Mouse (Mus musculus) forebrain, embryonic 14.5 days (tissue): ENCODE measurements around the gene Celf1. TPM values are rescaled to one million over a fixed set of nuclear protein-coding genes. Genes with fewer than 3 reads are reported as not detected.

ENCODE experiments used
- ATAC-seq: fragments of 200-750 bp; cut with Nextera tagmentation; 2 replicates; pipeline ENCODE4 v1.8.0; 2017; ENCODE audit warnings: mild to moderate bottlenecking, moderate library complexity
- DNase-seq: peaks from one replicate; pipeline ENCODE4 v3.0.0-alpha.2; 2015; ENCODE audit warnings: low spot score
- H3K27ac ChIP-seq: fragments of 300-500 bp; sonication (generic); 2 replicates; pipeline ENCODE4 v1.5.1; 2014; ENCODE audit warnings: low read depth, mild to moderate bottlenecking, control low read depth, low read length, moderate library complexity
- H3K27me3 ChIP-seq: fragments of 300-500 bp; sonication (generic); replicated peaks from 2 replicates; pipeline ENCODE4 v1.6.1; 2014; ENCODE audit warnings: low read length, control low read depth, mixed read lengths; ENCODE audit not compliant: control insufficient read depth, insufficient read depth
- H3K36me3 ChIP-seq: fragments of 300-500 bp; sonication (generic); 2 replicates; pipeline ENCODE4 v1.6.1; 2014; ENCODE audit warnings: low read length, control low read depth; ENCODE audit not compliant: control insufficient read depth, insufficient read depth
- H3K4me1 ChIP-seq: fragments of 300-500 bp; sonication (generic); 2 replicates; pipeline ENCODE4 v1.6.1; 2014; ENCODE audit warnings: antibody characterized with exemption, low read length, control low read depth; ENCODE audit not compliant: control insufficient read depth, insufficient read depth
- H3K4me2 ChIP-seq: fragments of 300-500 bp; sonication (generic); 2 replicates; pipeline ENCODE4 v1.6.1; 2014; ENCODE audit warnings: mild to moderate bottlenecking, control low read depth, low read length
- H3K4me3 ChIP-seq: fragments of 300-500 bp; sonication (generic); 2 replicates; pipeline ENCODE4 v1.5.1; 2014; ENCODE audit warnings: low read depth, low read length, control low read depth
- H3K9ac ChIP-seq: fragments of 300-500 bp; sonication (generic); 2 replicates; pipeline ENCODE4 v1.6.1; 2014; ENCODE audit warnings: mild to moderate bottlenecking, low read length, control low read depth, moderate library complexity
- H3K9me3 ChIP-seq: fragments of 300-500 bp; sonication (generic); replicated peaks from 2 replicates; pipeline ENCODE4 v1.6.1; 2016; ENCODE audit warnings: low read length, control low read depth, mixed read lengths; ENCODE audit not compliant: control insufficient read depth
- WGBS: fragments of 180-500 bp; shearing (Covaris S2); extraction: QIAGEN DNeasy Blood & Tissue Kit; methylation state at CpG from one replicate; pipeline ENCODE4 v1.1.7; 2014; 5-methylcytosine and 5-hydroxymethylcytosine counted together
- polyA plus RNA-seq: library from polyadenylated mRNA; unstranded; fragments of >200 nt; fragmentation: Nextera tagmentation; extraction: Ambion mirVana; gene quantifications from 2 replicates; pipeline ENCODE4 v1.2.1, GENCODE M21; 2014

Celf1 gene
- polyA plus RNA-seq, 1 experiment from 2014 or later: 76.4 TPM

DNA sequence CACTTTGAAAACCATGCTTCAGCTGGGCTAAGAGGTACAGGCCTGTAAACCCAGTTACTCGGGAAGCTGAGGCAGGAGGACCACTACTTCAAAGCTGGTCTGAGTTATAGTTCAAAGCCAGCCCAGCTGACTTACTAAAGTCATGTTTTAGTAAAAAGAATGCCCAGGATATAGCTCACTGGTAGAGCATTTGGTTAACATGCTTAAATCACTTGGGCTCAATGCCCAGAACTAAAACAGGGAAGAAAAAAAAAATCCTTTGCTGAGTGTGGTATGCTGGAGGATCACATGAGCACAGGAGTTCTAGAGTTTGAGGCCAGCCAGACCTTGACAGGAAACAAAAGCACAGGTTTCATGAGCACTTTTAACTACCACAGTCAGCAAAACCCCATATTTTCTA lies 28.5 kb upstream of the Celf1 start:
- Histone ChIP-seq H3K9ac (no peak overlapping the region), H3K27ac (no peak overlapping the region), H3K4me2 (no peak overlapping the region), H3K9me3 (no peaks in the 10 kb centered on the region), H3K4me3 (no peak overlapping the region), H3K27me3 (no peaks in the 10 kb centered on the region), H3K4me1 (peaks cover 10% of the 10 kb centered on the region; the same call in 1 of the 2 replicates), H3K36me3 (peaks cover 61% of the 10 kb centered on the region)
- ATAC-seq: no peak
- no peak for DNase-seq
- 89% methylated on average over 1 of the region's 1 CpGs for WGBS

DNA sequence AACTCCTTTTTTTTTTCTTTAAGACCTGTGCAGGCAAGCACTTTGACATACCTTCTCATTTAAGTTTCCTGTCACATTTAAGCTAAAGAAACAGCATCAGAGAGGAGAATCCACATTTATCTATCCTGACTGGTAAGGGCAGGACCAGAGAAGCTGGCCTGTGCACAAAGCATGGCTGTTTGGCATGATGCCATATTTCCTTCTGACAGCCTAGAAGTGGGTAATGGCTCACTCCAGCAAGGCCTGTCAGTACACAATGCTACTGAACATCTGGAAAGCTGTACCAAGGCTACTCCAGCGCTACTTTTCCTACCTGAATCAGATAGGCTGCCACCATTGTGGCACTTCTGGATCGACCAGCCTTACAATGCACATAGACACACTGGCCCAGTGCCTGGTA lies 26.5 kb upstream of the Celf1 start:
- peaks cover 10% of the 10 kb centered on the region; the same call in 1 of the 2 replicates for H3K4me1 ChIP-seq
- no peak overlapping the region for H3K9ac ChIP-seq
- WGBS: 77% methylated on average over 2 of the region's 2 CpGs
- peak; percentile 67 for DNase-seq
- no peak overlapping the region for H3K4me2 ChIP-seq
- no peaks in the 10 kb centered on the region for H3K27me3 ChIP-seq
- peaks cover 48% of the 10 kb centered on the region for H3K36me3 ChIP-seq
- ATAC-seq: no peak
- H3K4me3 ChIP-seq: no peak overlapping the region
- H3K27ac ChIP-seq: no peak overlapping the region
- no peaks in the 10 kb centered on the region for H3K9me3 ChIP-seq

DNA sequence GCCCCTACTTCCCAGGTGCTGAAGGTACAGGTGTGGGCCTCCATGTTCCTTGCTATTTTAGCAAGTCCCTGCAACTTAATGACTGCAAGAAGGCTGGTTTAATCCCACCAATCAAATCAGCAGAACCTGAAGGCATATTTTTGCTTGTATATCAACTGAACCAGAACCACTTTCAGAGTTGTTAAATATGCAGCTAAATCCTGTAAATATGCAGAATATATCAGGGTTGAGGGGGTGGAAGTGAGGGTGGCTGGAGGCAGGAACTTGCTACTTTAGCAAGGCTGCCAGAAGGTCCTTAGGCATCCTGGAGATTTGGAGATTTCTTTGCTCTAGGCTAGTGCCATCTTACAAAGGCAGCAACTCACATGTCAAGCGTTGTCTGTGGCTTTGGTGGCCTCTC lies 24.7 kb upstream of the Celf1 start:
- 78% methylated on average over 1 of the region's 1 CpGs for WGBS
- Histone ChIP-seq H3K4me2 (peak overlapping the region; percentile 81; the same call in 1 of the 2 replicates), H3K27me3 (no peaks in the 10 kb centered on the region), H3K9me3 (no peaks in the 10 kb centered on the region), H3K4me3 (no peak overlapping the region), H3K27ac (no peak overlapping the region), H3K36me3 (peaks cover 30% of the 10 kb centered on the region), H3K4me1 (peaks cover 10% of the 10 kb centered on the region; the same call in 1 of the 2 replicates), H3K9ac (peak overlapping the region; percentile 26; the same call in 1 of the 2 replicates)
- DNase-seq (no peak), ATAC-seq (no peak)

DNA sequence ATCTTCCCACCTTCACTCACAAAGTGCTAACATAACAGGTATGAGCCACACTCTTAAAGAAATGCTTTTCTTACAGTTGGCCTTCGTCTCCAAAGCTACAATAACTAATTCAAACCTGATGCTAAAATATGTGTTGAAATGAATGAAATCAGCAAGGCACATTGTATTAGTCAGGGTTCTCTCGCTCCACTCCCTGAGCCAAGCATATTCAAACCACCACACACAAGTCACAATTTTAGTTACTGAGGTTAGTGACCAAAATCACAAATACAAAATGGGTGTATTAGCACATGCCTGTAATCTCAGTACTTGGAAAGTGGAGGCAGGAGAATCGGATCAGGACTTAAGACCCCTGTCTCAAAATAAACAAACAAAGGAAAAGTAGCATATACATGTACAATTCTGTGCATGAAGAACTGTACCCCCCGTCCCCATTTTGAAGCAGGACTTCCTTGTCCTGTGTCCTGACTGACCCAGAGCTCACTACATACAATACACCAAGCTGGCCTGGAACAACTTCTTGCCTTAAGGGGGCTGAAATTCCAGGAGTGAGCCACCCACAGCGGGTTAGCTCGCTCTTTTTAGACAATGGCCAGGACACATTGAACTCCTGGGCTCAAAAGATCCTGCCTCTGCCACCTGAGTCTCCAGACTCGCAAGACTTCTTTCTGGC lies 23.5 kb upstream of the Celf1 start:
- H3K27ac ChIP-seq: peak overlapping the region; percentile 86
- peak; percentile 8; the same call in 1 of the 2 replicates for ATAC-seq
- H3K4me1 ChIP-seq: peaks cover 10% of the 10 kb centered on the region; the same call in 1 of the 2 replicates
- H3K4me3 ChIP-seq: peak overlapping the region; percentile 62
- no peaks in the 10 kb centered on the region for H3K9me3 ChIP-seq
- peak overlapping the region; percentile 81 for H3K4me2 ChIP-seq
- peak overlapping the region; percentile 99 for H3K9ac ChIP-seq
- 26% methylated on average over 7 of the region's 7 CpGs for WGBS
- DNase-seq: peak; percentile 22
- H3K27me3 ChIP-seq: no peaks in the 10 kb centered on the region
- H3K36me3 ChIP-seq: peaks cover 18% of the 10 kb centered on the region

DNA sequence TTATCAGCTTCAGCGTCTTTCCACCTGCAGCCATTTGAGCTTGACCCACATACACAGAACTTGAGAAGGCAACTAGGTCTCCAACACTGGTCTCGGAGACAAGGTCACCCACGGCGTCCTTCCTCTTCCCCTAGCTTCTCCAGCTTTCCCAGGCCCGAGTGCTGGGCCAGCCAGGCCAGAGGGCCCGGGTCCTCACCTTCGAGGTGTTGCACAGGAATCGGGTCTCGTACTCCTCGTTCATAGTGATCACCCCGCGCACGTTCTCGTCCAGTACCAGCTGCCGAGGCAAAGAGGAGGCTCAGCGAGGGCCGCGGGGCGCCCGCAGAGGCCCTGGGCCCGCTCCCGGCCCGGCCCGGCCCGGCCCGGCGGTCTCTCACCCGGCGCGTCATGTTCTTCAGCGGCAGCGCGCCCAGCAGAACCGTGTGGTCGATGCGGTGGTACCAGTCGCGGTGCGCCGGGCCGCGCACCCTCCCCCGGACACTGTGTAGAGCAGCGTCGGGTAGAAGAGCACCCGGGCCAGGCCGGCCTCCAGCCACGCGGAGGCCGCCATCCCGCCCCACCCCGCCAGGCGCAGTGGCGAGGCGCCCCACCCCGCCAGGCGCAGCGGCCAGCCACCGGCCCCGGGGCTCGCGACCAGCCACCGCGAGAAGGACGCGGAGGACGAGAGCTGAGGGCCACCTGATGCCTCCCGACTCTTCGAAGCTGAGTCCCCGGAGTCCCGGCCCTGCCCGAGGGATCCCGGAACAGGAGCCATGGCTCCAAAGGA lies 22.8 kb upstream of the Celf1 start:
- Histone ChIP-seq H3K4me3 (peak overlapping the region; percentile 62), H3K36me3 (peaks cover 14% of the 10 kb centered on the region; the same call in 1 of the 2 replicates)

DNA sequence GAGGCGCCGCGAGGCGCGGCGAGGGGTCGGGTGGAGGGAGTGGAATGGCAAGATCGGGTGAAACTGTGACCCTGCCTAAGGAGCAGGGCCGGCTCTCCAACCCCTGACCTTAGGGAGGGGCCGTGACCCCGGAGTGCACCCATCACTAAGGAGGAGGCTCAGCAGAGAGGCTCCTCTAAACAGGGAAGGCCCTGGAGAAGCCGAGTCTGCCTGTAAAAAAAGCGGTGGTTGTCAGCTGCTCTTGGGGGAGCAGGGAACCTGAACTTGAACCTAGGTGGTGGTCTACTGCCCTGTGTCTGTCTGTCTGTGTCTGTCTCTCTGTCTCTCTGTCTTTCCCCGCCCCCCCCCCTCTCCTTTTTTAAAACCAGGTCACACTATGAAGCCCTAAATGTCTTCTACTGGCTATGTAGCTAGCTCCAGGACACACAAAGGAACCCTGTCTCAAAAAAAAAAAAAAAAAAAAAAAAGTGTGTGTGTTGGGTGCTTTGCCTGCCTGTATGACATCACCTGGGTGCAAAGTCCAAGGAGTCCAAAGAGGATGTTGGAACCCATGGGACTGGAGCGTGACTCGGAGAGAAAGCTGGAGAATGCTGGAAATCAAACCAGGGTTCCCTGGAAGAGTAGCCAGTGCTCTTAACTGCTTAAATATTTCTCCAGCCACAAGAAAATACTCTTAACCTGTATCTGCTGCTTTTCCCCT lies 22.0 kb upstream of the Celf1 start:
- no peak for DNase-seq
- WGBS: 12% methylated on average over 15 of the region's 16 CpGs

More for the DNA sequence above, 22.8 kb upstream of the Celf1 start:
- no peaks in the 10 kb centered on the region for H3K9me3 ChIP-seq
- H3K4me1 ChIP-seq: peaks cover 10% of the 10 kb centered on the region; the same call in 1 of the 2 replicates
- under 1% methylated on average over 73 of the region's 73 CpGs for WGBS
- peak overlapping the region; percentile 81 for H3K4me2 ChIP-seq
- DNase-seq: peak; percentile 60
- peak overlapping the region; percentile 99 for H3K9ac ChIP-seq
- no peaks in the 10 kb centered on the region for H3K27me3 ChIP-seq
- peak; percentile 87 for ATAC-seq
- H3K27ac ChIP-seq: peak overlapping the region; percentile 86

DNA sequence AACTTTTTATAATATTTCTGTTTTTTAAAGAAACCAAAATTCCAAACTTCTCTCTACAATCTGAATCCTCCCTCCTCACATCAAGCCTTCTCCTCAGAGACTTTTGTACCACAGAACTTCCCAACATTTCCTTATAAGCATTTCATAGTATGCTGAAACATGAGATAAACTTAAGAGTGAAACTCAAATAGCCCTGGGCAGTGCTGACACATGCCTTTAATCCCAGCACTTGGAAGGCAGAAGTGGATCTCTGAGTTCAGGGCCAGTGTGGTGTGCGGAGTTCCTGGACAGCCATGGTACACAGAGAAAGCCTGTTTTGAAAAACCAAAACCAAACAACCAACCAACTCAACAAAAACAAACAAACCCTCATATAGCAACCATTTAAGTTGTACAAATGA lies 19.0 kb upstream of the Celf1 start:
- ATAC-seq (no peak), DNase-seq (no peak)
- H3K27ac ChIP-seq: no peak overlapping the region
- H3K4me2 ChIP-seq: no peak overlapping the region
- H3K36me3 ChIP-seq: no peaks in the 10 kb centered on the region
- H3K4me1 ChIP-seq: peaks cover 5% of the 10 kb centered on the region; the same call in 1 of the 2 replicates
- no peaks in the 10 kb centered on the region for H3K9me3 ChIP-seq
- no peak overlapping the region for H3K4me3 ChIP-seq
- no peaks in the 10 kb centered on the region for H3K27me3 ChIP-seq
- WGBS: 97% methylated on average over 1 of the region's 1 CpGs
- H3K9ac ChIP-seq: no peak overlapping the region

More for the DNA sequence above, 22.0 kb upstream of the Celf1 start:
- Histone ChIP-seq H3K27me3 (no peaks in the 10 kb centered on the region), H3K4me1 (peaks cover 10% of the 10 kb centered on the region; the same call in 1 of the 2 replicates), H3K9ac (peak overlapping the region; percentile 99), H3K4me3 (peak overlapping the region; percentile 62), H3K4me2 (peak overlapping the region; percentile 81), H3K36me3 (peaks cover 8% of the 10 kb centered on the region; the same call in 1 of the 2 replicates), H3K9me3 (no peaks in the 10 kb centered on the region), H3K27ac (peak overlapping the region; percentile 86)
- peak; percentile 44 for ATAC-seq

DNA sequence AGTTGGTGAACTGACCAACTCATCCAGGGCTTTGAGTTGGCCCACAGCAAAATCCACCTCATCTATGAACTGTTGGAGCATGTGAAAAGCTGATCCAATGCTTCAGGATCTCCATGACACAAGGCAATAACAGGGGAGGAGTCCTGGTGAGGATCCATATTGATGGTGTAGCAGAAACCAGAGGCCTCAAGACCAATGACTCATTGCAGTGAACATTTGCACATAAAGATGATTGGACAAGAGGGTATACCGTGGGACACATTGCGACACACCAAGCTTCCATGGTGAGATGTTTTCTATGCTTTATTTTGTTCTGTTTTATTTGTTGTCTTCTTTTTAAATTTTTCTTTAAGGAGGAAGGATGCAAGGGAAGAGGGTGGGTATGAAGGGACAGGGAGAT lies 17.5 kb upstream of the Celf1 start:
- Histone ChIP-seq H3K36me3 (no peaks in the 10 kb centered on the region), H3K4me3 (no peak overlapping the region), H3K9me3 (no peaks in the 10 kb centered on the region), H3K27ac (no peak overlapping the region), H3K4me2 (no peak overlapping the region), H3K27me3 (no peaks in the 10 kb centered on the region), H3K4me1 (no peaks in the 10 kb centered on the region; the same call in 1 of the 2 replicates), H3K9ac (no peak overlapping the region)
- no peak for ATAC-seq
- DNase-seq: no peak
- 94% methylated on average over 2 of the region's 2 CpGs for WGBS
